Mouse (Mus musculus): ENCODE results near the gene A530084C06Rik. TPM values are rescaled to one million over a fixed set of nuclear protein-coding genes. Genes with fewer than 3 reads are reported as not detected.
A peak's percentile ranks its signal among the peaks of the same experiment; 100 is the strongest.

Gene A530084C06Rik
- total RNA-seq (2021): 1 to 10 TPM; 1.6 to 2.4 TPM

- peak; percentile 15 for DNase-seq
- intact Hi-C loops (cut with DNase I): loop anchor here (5.0 kb wide), 1 partner anchor 54 kb away; no protein-coding TSS in a partner anchor
Observed at GRCm38 (mm10) chr13:31558521-31559418, at the start of gene A530084C06Rik. A530084C06Rik (minus strand) TSS chr13:31559333.

DNA sequence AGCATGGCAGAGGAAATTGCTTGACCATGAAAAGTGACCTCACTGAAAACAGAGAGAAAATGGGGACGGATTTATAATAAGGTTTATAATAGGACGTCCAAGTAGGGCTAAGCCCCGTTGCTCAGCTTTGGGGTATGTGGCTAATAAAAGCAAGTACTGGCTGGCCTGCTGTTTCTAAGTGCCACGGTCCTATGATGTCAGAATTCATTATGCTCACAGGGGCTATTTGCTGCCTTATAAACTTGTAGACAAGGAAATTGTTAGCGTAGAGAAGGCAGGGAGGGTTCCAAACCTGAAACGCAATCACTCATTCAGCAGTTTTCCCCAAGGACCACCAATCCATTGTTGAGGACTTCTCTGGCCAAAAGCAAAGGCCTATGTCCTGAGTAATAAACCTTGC, 44.8 kb upstream of the A530084C06Rik start:
- no peak for DNase-seq
- intact Hi-C loops (cut with DNase I): no loop called here

DNA sequence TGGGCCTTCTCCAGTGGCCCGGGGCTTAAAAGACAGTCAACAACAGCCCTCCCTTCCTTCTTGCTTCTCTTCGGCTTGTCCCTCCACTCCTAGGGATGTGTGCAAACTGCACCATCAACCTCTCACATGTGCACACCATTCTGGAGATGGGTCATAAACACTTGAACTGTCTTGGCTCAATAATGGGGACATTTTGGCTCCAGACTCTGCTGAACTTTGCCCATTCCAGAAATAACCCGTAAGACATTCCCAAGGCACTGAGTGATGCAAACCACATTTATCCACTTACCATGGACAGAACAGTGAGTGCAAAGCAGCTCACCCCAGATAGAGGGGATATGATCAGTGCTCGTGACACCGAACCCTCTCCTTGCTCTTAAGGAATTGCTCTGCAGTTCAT, 40.4 kb upstream of the A530084C06Rik start:
- intact Hi-C loops (cut with DNase I): no loop called here
- DNase-seq: no peak

DNA sequence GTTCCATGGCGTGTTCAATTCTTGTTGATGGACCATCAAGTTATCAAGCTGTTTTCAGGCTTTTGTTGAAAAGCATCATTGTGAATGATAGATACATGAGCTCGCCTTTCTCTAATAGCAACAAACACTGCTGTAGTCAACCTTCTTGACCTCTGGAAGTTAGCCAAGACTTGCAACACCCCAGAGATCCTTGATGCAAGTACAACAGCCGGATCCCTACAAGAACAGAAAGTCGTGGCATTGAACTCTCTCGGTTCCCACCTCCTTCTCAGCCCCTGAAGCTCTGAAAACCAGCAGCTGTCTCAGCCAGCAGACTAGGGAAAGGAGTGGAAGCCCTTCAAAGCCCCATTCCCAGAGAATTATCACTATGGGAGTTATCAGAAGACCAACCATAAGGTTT, 28.2 kb upstream of the A530084C06Rik start:
- intact Hi-C loops (cut with DNase I): no loop called here
- DNase-seq: no peak

GRCm38 (mm10) chr13:31579866-31580265, 20.7 kb upstream of the A530084C06Rik start:
- intact Hi-C loops (cut with DNase I): no loop called here

DNA sequence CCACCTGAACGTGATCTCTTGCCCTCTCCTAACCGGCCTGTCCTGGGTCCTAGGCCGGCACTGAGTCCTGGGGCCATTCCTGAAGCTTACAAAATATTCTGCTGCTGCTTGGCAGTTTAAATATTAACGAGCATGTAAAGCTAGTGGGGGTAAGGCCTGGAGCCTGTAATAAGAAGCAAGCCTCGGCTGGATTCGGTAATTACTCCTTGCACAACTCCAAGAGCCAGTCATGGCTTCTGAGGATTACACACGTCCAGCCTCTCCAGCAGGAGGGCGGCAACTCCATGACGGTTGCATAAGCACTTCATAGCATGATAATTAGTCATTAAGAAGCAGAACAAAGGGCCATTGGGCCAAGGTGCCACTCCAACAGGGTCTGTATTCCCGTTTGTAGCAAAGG, 19.3 kb upstream of the A530084C06Rik start:
- intact Hi-C loops (cut with DNase I): no loop called here
- DNase-seq: no peak

More at GRCm38 (mm10) chr13:31579866-31580265, 20.7 kb upstream of the A530084C06Rik start:
- no peak for DNase-seq

GRCm38 (mm10) chr13:31577576-31577975, 18.4 kb upstream of the A530084C06Rik start:
- DNase-seq: no peak
- intact Hi-C loops (cut with DNase I): no loop called here

- no peak for DNase-seq
- intact Hi-C loops (cut with DNase I): no loop called here
Observed at GRCm38 (mm10) chr13:31576696-31577095, 17.6 kb upstream of the A530084C06Rik start.

- intact Hi-C loops (cut with DNase I): no loop called here
- DNase-seq: no peak
Observed at GRCm38 (mm10) chr13:31574627-31575026, 15.5 kb upstream of the A530084C06Rik start.

GRCm38 (mm10) chr13:31572806-31573508, 13.8 kb upstream of the A530084C06Rik start:
- no peak for DNase-seq
- intact Hi-C loops (cut with DNase I): no loop called here

DNA sequence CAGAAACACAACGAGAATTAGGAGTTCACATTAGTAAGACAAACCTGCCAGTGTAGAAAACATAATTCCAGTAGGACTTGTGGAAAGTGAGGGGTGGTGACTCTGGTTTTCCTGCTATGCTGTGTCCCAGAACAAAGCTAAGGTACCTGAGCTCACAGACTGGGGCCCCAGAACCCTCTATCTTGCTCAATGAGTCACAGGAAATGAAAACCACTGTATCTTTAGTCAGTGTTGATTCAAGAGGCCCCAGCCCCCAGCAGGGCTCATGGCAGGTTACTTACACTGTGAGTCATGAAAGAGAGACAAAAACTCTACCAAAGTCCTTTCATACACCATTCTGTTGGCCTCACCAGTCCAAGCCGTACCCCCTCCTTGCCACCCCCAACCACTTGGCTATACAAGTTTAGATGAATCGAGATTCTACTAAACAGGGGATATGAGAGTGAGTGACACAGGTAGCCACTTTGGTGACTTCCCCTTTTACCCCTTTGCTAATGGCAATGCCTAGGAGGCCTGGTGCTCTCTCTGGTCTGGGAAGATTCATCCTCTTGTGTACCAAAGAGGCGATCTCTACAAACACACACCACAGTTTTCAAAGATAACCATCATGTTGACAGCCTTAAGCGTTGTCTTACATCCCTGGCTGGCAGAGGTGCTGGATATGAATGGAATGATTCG, 8.6 kb upstream of the A530084C06Rik start:
- DNase-seq: no peak
- intact Hi-C loops (cut with DNase I): no loop called here

- intact Hi-C loops (cut with DNase I): no loop called here
- no peak for DNase-seq
Observed at GRCm38 (mm10) chr13:31567099-31567498, 8.0 kb upstream of the A530084C06Rik start.

- DNase-seq: no peak
- intact Hi-C loops (cut with DNase I): no loop called here
Observed at GRCm38 (mm10) chr13:31564394-31564793, 5.3 kb upstream of the A530084C06Rik start.

DNA sequence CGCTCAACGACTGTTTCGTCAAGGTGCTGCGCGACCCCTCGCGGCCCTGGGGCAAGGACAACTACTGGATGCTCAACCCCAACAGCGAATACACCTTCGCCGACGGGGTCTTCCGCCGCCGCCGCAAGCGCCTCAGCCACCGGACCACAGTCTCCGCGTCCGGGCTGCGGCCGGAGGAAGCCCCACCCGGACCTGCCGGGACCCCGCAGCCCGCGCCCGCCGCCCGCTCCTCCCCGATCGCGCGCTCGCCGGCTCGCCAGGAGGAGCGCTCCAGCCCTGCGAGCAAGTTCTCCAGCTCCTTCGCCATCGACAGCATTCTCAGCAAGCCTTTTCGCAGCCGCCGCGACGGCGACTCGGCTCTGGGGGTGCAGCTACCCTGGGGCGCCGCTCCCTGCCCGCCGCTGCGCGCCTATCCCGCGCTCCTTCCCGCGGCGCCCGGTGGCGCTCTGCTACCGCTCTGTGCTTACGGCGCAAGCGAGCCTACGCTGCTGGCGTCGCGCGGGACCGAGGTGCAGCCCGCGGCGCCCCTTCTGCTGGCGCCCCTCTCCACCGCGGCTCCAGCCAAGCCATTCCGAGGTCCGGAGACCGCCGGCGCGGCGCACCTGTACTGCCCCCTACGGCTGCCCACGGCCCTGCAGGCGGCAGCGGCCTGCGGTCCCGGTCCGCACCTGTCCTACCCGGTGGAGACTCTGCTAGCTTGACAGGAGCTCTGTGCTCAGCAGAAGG, 449 bp upstream of the A530084C06Rik start:
- peak; percentile 59 for DNase-seq
- intact Hi-C loops (cut with DNase I): loop anchor here (5.0 kb wide), 1 partner anchor 53 kb away; no protein-coding TSS in a partner anchor

DNA sequence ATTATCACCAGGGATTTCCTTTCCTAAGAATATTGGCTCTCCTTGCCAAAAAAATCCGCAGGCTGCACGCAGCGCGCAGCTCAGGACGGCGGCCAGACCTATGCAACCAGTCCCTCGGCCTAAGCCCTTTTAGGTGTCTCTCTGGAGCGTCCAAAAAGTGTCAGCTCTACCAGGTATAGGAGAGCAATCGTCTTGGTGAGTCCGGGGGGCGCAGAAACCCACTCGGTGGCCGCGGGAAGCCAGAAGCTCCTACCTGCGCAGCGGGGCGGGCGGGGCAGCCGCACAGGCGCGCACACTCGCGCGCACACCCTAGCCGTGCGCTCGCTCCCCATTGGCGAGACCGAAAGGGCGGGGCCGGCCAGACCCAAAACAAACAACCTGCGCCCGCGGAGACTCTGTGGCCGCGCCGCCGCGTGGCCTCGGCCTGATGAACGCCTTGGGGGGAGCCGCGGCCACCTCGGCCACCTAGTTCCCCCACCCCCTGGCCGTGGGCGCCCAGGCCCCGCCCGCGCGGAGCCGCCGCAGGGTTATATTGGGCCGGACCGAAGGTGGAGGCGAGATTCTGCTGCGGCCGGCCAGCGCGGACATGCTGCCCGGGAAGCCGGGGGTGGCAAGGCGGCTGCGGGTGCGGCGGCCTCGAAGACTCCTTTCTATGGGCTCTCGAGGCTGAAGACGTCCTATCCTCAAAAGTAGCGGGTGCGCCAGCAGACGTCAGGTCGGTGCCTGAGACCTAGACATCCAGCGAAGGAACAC, 1.2 kb downstream of the A530084C06Rik start:
- peak; percentile 11 for DNase-seq
- intact Hi-C loops (cut with DNase I): loop anchor here (5.0 kb wide), 1 partner anchor 54 kb away; no protein-coding TSS in a partner anchor

- intact Hi-C loops (cut with DNase I): loop anchor here (5.0 kb wide), 1 partner anchor 55 kb away; no protein-coding TSS in a partner anchor
- no peak for DNase-seq
Observed at GRCm38 (mm10) chr13:31556964-31557767, 2.0 kb downstream of the A530084C06Rik start.

DNA sequence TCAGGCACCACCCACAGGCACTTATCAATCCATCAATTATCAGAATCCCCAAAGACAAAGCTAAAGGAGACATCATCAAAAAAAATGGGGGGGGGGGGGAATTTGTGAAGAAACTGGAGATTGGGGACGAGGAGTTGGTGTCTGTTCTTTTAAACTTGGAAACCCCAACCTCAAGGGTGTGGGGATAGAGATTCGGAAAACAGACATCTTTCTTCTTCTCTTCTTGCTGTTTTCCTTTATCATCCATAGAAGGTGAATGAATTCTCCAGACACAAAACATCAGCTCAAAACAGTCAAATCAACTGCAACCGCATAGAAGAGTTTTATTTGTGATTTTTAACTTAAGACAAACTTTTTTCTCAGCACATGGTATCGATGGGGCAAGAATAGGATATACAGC, 3.3 kb downstream of the A530084C06Rik start, which contains the start of gene Foxq1:
Foxq1 (plus strand) TSS at position 301 of the 400 bp plus-strand sequence.
- intact Hi-C loops (cut with DNase I): loop anchor here (5.0 kb wide), 1 partner anchor 56 kb away; no protein-coding TSS in a partner anchor
- DNase-seq: no peak

GRCm38 (mm10) chr13:31547610-31548009, 11.5 kb downstream of the A530084C06Rik start:
- no peak for DNase-seq
- intact Hi-C loops (cut with DNase I): no loop called here

DNA sequence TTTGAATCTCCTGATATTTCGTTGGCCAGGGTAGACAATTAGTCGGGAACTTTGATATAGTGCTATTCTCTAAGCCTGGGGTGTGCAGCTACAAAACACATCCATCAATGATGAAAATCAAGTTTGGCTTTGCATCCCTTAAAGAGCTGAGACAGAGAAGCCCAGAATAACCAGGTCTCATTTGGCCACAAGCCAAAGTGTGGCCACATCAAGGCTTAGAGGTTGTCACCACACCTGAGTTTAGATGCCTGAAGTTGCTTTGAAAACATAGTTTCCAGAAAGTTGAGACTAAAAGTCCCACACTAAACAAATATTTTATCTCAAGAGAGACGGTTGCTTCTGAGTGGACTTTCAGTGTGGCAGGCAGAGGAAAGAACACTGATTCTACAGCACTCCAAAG, 11.9 kb downstream of the A530084C06Rik start:
- DNase-seq: no peak
- intact Hi-C loops (cut with DNase I): no loop called here

Measured in left cerebral cortex, postnatal 4 days (tissue).